Comparison of ENCODE assay signal across 27 mouse cellular contexts in genomic region chr2:151533632-151534031, GRCm38 (mm10). TPM values are rescaled to one million over a fixed set of nuclear protein-coding genes. Genes with fewer than 3 reads are reported as not detected.
DNase-seq lines count a peak whose midpoint lies in the region; ATAC-seq and TF ChIP-seq lines count a peak whose summit lies in the region.
"Had no signal": no experiment of that assay in that cellular context is flagged by ENCODE, and none has a peak within 500 bp of the region (broad histone marks: within the 10 kb centered on the region; RNA-seq: fewer than 3 reads in every experiment).

No protein-coding gene starts in this region.

- peak; percentile 22 for ATAC-seq in liver, embryonic 14.5 days (ENCODE audit: insufficient read depth)
- no peak for ATAC-seq in liver, embryonic 12.5 days
- peak; percentile 75 for ATAC-seq in megakaryocyte, adult 5-6 weeks (ENCODE audit: poor library complexity, severe bottlenecking)
- ATAC-seq: forebrain, postnatal 0 days had no signal

- H3K27me3 ChIP-seq in liver, embryonic 14.5 days (ENCODE audit: control insufficient read depth, insufficient read depth, low read length), result no peaks in the 10 kb centered on the region
- no peaks in the 10 kb centered on the region for H3K27me3 ChIP-seq in liver, embryonic 12.5 days (replicated peaks)
- H3K27me3 ChIP-seq: hindbrain, embryonic 13.5 days; limb, embryonic 13.5 days; midbrain, embryonic 12.5 days; neural tube, embryonic 15.5 days had no signal

- no peak overlapping the region for H3K27ac ChIP-seq in liver, embryonic 14.5 days
- H3K27ac ChIP-seq in liver, embryonic 12.5 days, result no peak overlapping the region
- peak overlapping the region; percentile 13 for H3K27ac ChIP-seq in bone marrow macrophage, adult 2 months (ENCODE audit: insufficient read depth, low read depth, low read length)
- H3K27ac ChIP-seq: hindbrain, embryonic 13.5 days; limb, embryonic 13.5 days; midbrain, embryonic 12.5 days; neural tube, embryonic 15.5 days had no signal

- H3K36me3 ChIP-seq in liver, embryonic 14.5 days (replicated peaks; ENCODE audit: control insufficient read depth, insufficient read depth, low read depth), result no peaks in the 10 kb centered on the region
- H3K36me3 ChIP-seq in liver, embryonic 12.5 days, result no peaks in the 10 kb centered on the region
- H3K36me3 ChIP-seq: hindbrain, embryonic 13.5 days; limb, embryonic 13.5 days; midbrain, embryonic 12.5 days; neural tube, embryonic 15.5 days had no signal

- no peak overlapping the region for H3K4me2 ChIP-seq in liver, embryonic 14.5 days (ENCODE audit: low read depth)
- H3K4me2 ChIP-seq in liver, embryonic 12.5 days, result no peak overlapping the region
- H3K4me2 ChIP-seq: hindbrain, embryonic 13.5 days; limb, embryonic 13.5 days; midbrain, embryonic 12.5 days; neural tube, embryonic 15.5 days had no signal

- H3K4me3 ChIP-seq in liver, embryonic 14.5 days (ENCODE audit: insufficient read depth in 1 of 2, low read depth in 2 of 2, low read length in 2 of 2), result no peak overlapping the region
- H3K4me3 ChIP-seq in liver, embryonic 12.5 days, result no peak overlapping the region
- peak overlapping the region; percentile 6; the same call in 1 of the 2 replicates for H3K4me3 ChIP-seq in bone marrow macrophage, adult 2 months (ENCODE audit: insufficient read depth, low read length)
- H3K4me3 ChIP-seq: hindbrain, embryonic 13.5 days; limb, embryonic 13.5 days; midbrain, embryonic 12.5 days; myocyte; neural tube, embryonic 15.5 days had no signal

- H3K9ac ChIP-seq in liver, embryonic 14.5 days (replicated peaks), result no peak overlapping the region
- no peak overlapping the region for H3K9ac ChIP-seq in liver, embryonic 12.5 days
- H3K9ac ChIP-seq: forebrain, postnatal 0 days; hindbrain, embryonic 13.5 days; limb, embryonic 13.5 days; midbrain, embryonic 12.5 days; neural tube, embryonic 15.5 days had no signal

- no peak for TF ChIP-seq CTCF in liver, embryonic 14.5 days (IDR thresholded peaks at IDR 0.05; ENCODE audit: low read depth)
- 0 out of 2 replicates have a peak, but pooled peaks have one; percentile 0 for TF ChIP-seq CTCF in bone marrow macrophage, adult 2 months (IDR thresholded peaks at IDR 0.05; ENCODE audit: low read depth, low read length)

- no peaks in the 10 kb centered on the region for H3K9me3 ChIP-seq in liver, embryonic 14.5 days (ENCODE audit: control insufficient read depth, low read length)
- H3K9me3 ChIP-seq in liver, embryonic 12.5 days (replicated peaks), result no peaks in the 10 kb centered on the region
- H3K9me3 ChIP-seq: hindbrain, embryonic 13.5 days; limb, embryonic 13.5 days; midbrain, embryonic 12.5 days; neural tube, embryonic 15.5 days had no signal

- TF ChIP-seq POLR2A in bone marrow macrophage, adult 2 months (IDR thresholded peaks at IDR 0.05; ENCODE audit: borderline replicate concordance, low read depth, low read length), result no peak

- no peak for TF ChIP-seq EP300 in liver, embryonic 14.5 days (IDR thresholded peaks at IDR 0.05; ENCODE audit: low read depth)

- DNase-seq in liver, embryonic 14.5 days (ENCODE audit: low read depth in 3 of 3, low spot score in 3 of 3), result no peak
- peak; percentile 54 for DNase-seq in 3T3-L1 (ENCODE audit: low read depth, low spot score)
- DNase-seq in frontal cortex, postnatal 36 days (ENCODE audit: low spot score in 2 of 2), result no peak
- DNase-seq in gastrocnemius, adult 18-20 months (ENCODE audit: low spot score), result no peak
- DNase-seq: cerebellum, adult 9-10 months; forebrain, postnatal 0 days; gastrocnemius, postnatal 14 days; heart, postnatal 10 days; kidney, postnatal 4 days; retina, postnatal 1 day had no signal

- WGBS in liver, embryonic 14.5 days (ENCODE audit: insufficient replicate concordance), result 33% methylated on average over 6 of the region's 6 CpGs
- WGBS in liver, embryonic 12.5 days (ENCODE audit: insufficient replicate concordance), result 42% methylated on average over 6 of the region's 6 CpGs

- peaks cover 0 to 10% of the 10 kb centered on the region in 2 experiments; a peak in 2 of 4 replicates for H3K4me1 ChIP-seq in liver, embryonic 14.5 days (replicated peaks; ENCODE audit: control insufficient read depth in 2 of 2, insufficient read depth in 2 of 2, low read length in 1 of 2)
- H3K4me1 ChIP-seq in liver, embryonic 12.5 days, result peaks cover 14% of the 10 kb centered on the region
- H3K4me1 ChIP-seq in bone marrow macrophage, adult 2 months (ENCODE audit: control insufficient read depth, insufficient read depth, low read length), result peaks cover 26% of the 10 kb centered on the region
- H3K4me1 ChIP-seq: midbrain, embryonic 12.5 days; neural tube, embryonic 15.5 days had no signal

RNA-seq across cellular contexts. Expression of gene Fkbp1a, which starts 8.7 kb away (rescaled TPM):
- polyA plus RNA-seq in liver, embryonic 14.5 days (2012; rRNA removed), result 30.5 and 36.5 TPM in 2 replicates
- 128 and 140 TPM in 2 replicates for polyA plus RNA-seq in liver, embryonic 14.5 days (2014; fragmentation: Nextera tagmentation; extraction: Ambion mirVana)
- polyA plus RNA-seq in liver, embryonic 12.5 days (2016; fragmentation: Nextera tagmentation; extraction: Ambion mirVana), result 233 and 244 TPM in 2 replicates
- 184 and 197 TPM in 2 replicates for polyA plus RNA-seq in bone marrow macrophage, adult 2 months (2012; ENCODE audit: insufficient read depth, insufficient read length, missing spikeins)
- total RNA-seq in megakaryocyte, adult 5-6 weeks (2015), result 102 and 103 TPM in 2 replicates
- 20.9 and 23.9 TPM in 2 replicates for total RNA-seq in megakaryocyte, adult 5-6 weeks (2017)
- 100 to 1,000 TPM; 157 to 163 TPM for total RNA-seq in gastrocnemius, adult 18-20 months (2021)

RNA-seq across cellular contexts. Expression of gene Sdcbp2, which starts 38.8 kb away (rescaled TPM):
- 0.22 and 0.29 TPM in 2 replicates for polyA plus RNA-seq in liver, embryonic 14.5 days (2012; rRNA removed)
- polyA plus RNA-seq in liver, embryonic 14.5 days (2014; fragmentation: Nextera tagmentation; extraction: Ambion mirVana), result 0.06 and 0.13 TPM in 2 replicates
- polyA plus RNA-seq in liver, embryonic 12.5 days (2016; fragmentation: Nextera tagmentation; extraction: Ambion mirVana), result 0.16 and 0.45 TPM in 2 replicates
- polyA plus RNA-seq in bone marrow macrophage, adult 2 months (2012; ENCODE audit: insufficient read depth, insufficient read length, missing spikeins), result not detected in 2 replicates
- total RNA-seq in megakaryocyte, adult 5-6 weeks (2015), result 0.82 TPM in 1 of 2 replicates, not detected in the other
- total RNA-seq in megakaryocyte, adult 5-6 weeks (2017), result not detected in 2 replicates
- total RNA-seq in gastrocnemius, adult 18-20 months (2021), result 1 to 10 TPM in 1 of 2 experiments, under 1 TPM in 1; 0.74 to 1.2 TPM

RNA-seq across cellular contexts. Expression of gene Nsfl1c, which starts 39.6 kb away (rescaled TPM):
- polyA plus RNA-seq in liver, embryonic 14.5 days (2012; rRNA removed), result 37.1 and 53.2 TPM in 2 replicates
- polyA plus RNA-seq in liver, embryonic 14.5 days (2014; fragmentation: Nextera tagmentation; extraction: Ambion mirVana), result 64.6 and 67.2 TPM in 2 replicates
- 111 and 117 TPM in 2 replicates for polyA plus RNA-seq in liver, embryonic 12.5 days (2016; fragmentation: Nextera tagmentation; extraction: Ambion mirVana)
- 67.5 and 69.3 TPM in 2 replicates for polyA plus RNA-seq in bone marrow macrophage, adult 2 months (2012; ENCODE audit: insufficient read depth, insufficient read length, missing spikeins)
- total RNA-seq in megakaryocyte, adult 5-6 weeks (2015), result 25.0 and 26.9 TPM in 2 replicates
- total RNA-seq in megakaryocyte, adult 5-6 weeks (2017), result 61.6 and 70.7 TPM in 2 replicates
- 10 to 100 TPM; 81.6 to 83.1 TPM for total RNA-seq in gastrocnemius, adult 18-20 months (2021)

RNA-seq across cellular contexts. Expression of gene 4921509C19Rik, which starts 57.7 kb away (rescaled TPM):
- not detected in 2 replicates for polyA plus RNA-seq in liver, embryonic 14.5 days (2012; rRNA removed)
- polyA plus RNA-seq in liver, embryonic 14.5 days (2014; fragmentation: Nextera tagmentation; extraction: Ambion mirVana), result not detected in 2 replicates
- not detected in 2 replicates for polyA plus RNA-seq in liver, embryonic 12.5 days (2016; fragmentation: Nextera tagmentation; extraction: Ambion mirVana)
- not detected in 2 replicates for polyA plus RNA-seq in bone marrow macrophage, adult 2 months (2012; ENCODE audit: insufficient read depth, insufficient read length, missing spikeins)
- total RNA-seq in megakaryocyte, adult 5-6 weeks (2015), result not detected in 2 replicates
- 0.15 TPM in 1 of 2 replicates, not detected in the other for total RNA-seq in megakaryocyte, adult 5-6 weeks (2017)
- total RNA-seq in gastrocnemius, adult 18-20 months (2021), result not detected
- total RNA-seq: forebrain, postnatal 0 days; gastrocnemius, postnatal 14 days; heart, postnatal 10 days; layer of hippocampus, postnatal 14 days; left cerebral cortex, postnatal 10 days had no signal
- polyA plus RNA-seq: C2C12; embryonic facial prominence, embryonic 14.5 days; forebrain, postnatal 0 days; hindbrain, embryonic 13.5 days; intestine, embryonic 14.5 days; kidney, embryonic 14.5 days; limb, embryonic 13.5 days; lung, embryonic 16.5 days; midbrain, embryonic 12.5 days; myocyte; neural tube, embryonic 15.5 days; spleen, adult 2 months; stomach, embryonic 16.5 days had no signal
